Mouse (Mus musculus) neural tube, embryonic 15.5 days (tissue): ENCODE results near the gene Acvr1c. TPM values are rescaled to one million over a fixed set of nuclear protein-coding genes. Genes with fewer than 3 reads are reported as not detected.
A peak's percentile ranks its signal among the peaks of the same experiment; 100 is the strongest.

Experiments used
- ATAC-seq: fragments of 200-750 bp; cut with Nextera tagmentation; 2 replicates; pipeline ENCODE4 v1.8.0; 2017; ENCODE audit warnings: mild to moderate bottlenecking, moderate TSS enrichment, moderate library complexity; ENCODE audit not compliant: low FRiP score
- H3K27ac ChIP-seq: fragments of 300-500 bp; sonication (generic); replicated peaks from 2 replicates; pipeline ENCODE4 v1.5.1; 2015; ENCODE audit warnings: mild to moderate bottlenecking, inconsistent platforms
- H3K27me3 ChIP-seq: fragments of 300-500 bp; sonication (generic); replicated peaks from 2 replicates; pipeline ENCODE4 v1.6.1; 2015; ENCODE audit warnings: inconsistent platforms
- H3K36me3 ChIP-seq: fragments of 300-500 bp; sonication (generic); 2 replicates; pipeline ENCODE4 v1.6.1; 2015; ENCODE audit warnings: inconsistent platforms
- H3K4me1 ChIP-seq: fragments of 300-500 bp; sonication (generic); 2 replicates; pipeline ENCODE4 v1.6.1; 2015; ENCODE audit warnings: inconsistent platforms
- H3K4me2 ChIP-seq: fragments of 300-500 bp; sonication (generic); 2 replicates; pipeline ENCODE4 v1.6.1; 2015; ENCODE audit warnings: inconsistent platforms, mild to moderate bottlenecking, moderate library complexity
- H3K4me3 ChIP-seq: fragments of 300-500 bp; sonication (generic); replicated peaks from 2 replicates; pipeline ENCODE4 v1.5.1; 2015; ENCODE audit warnings: mild to moderate bottlenecking, inconsistent platforms
- H3K9ac ChIP-seq: fragments of 300-500 bp; sonication (generic); replicated peaks from 2 replicates; pipeline ENCODE4 v1.6.1; 2015; ENCODE audit warnings: mild to moderate bottlenecking, inconsistent platforms
- H3K9me3 ChIP-seq: fragments of 300-500 bp; sonication (generic); replicated peaks from 2 replicates; pipeline ENCODE4 v1.6.1; 2016; ENCODE audit warnings: inconsistent platforms
- WGBS: fragments of 180-500 bp; shearing (Covaris S2); methylation state at CpG from one replicate; pipeline ENCODE4 v1.1.7; 2015; ENCODE audit warnings: mixed read lengths; 5-methylcytosine and 5-hydroxymethylcytosine counted together
- polyA plus RNA-seq: library from polyadenylated mRNA; unstranded; fragments of >200 nt; fragmentation: Nextera tagmentation; extraction: Ambion mirVana; gene quantifications from 2 replicates; pipeline ENCODE4 v1.2.1, GENCODE M21; 2015

The Acvr1c gene
- polyA plus RNA-seq, result 0.34 and 0.36 TPM in 2 replicates

DNA sequence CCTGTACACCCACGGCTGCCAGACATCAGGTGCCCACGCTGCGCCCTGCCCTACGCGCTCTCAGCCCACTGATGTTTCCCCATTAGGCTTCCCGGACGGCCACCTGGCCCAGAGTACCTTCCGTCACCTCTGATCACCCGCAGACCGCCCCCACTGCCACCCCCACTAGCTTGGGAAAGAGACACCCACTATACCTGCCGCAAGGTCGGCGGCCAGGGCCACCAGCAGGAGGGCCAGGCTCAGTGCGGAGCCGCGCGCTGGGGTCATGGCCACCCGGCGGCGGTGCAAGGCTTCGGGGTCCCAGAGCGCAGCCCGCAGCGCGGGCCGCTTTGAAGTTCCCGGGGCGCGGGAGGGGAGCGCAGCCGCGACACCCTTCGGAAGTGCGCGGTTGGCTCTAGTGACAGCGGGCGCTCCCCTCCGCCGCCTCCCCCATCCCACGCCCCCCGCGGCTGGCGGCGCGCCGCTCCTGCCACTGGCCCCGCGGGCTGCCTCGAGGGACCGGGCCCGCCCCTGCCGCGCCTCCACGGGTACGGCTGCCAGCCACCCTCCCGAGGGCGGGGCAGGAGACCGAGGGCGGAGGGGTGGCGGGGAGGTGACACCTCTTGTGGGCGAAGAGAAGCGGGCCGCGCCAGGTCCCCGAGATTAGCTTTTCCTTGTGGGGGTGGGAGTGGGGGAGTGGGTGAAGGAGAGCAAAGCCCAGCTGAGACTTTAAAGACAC is at the start of gene Acvr1c:
Gene Acvr1c (minus strand): TSS at position 482 of the 718 bp plus-strand sequence.
- peak within 1 kb of the TSS; percentile 100 for H3K4me2 ChIP-seq
- peak within 1 kb of the TSS; percentile 63 for H3K4me3 ChIP-seq
- under 1% methylated on average over 46 of the region's 65 CpGs for WGBS
- H3K9ac ChIP-seq, result peak within 1 kb of the TSS; percentile 51
- no peaks in the 10 kb centered on the region for H3K36me3 ChIP-seq
- peaks cover 17% of the 10 kb centered on the region for H3K27me3 ChIP-seq
- H3K27ac ChIP-seq, result no peak within 1 kb of the TSS
- H3K4me1 ChIP-seq, result peaks cover 9% of the 10 kb centered on the region
- ATAC-seq, result peak; percentile 84
- no peaks in the 10 kb centered on the region for H3K9me3 ChIP-seq

- Histone ChIP-seq H3K27ac (no peak overlapping the region), H3K27me3 (no peaks in the 10 kb centered on the region), H3K36me3 (no peaks in the 10 kb centered on the region), H3K9ac (no peak overlapping the region), H3K4me3 (no peak overlapping the region), H3K4me1 (no peaks in the 10 kb centered on the region), H3K9me3 (no peaks in the 10 kb centered on the region), H3K4me2 (no peak overlapping the region)
- WGBS, result 92% methylated on average over 2 of the region's 2 CpGs
- ATAC-seq, result no peak
Observed at GRCm38 (mm10) chr2:58403481-58403880, 45.8 kb upstream of the Acvr1c start.

DNA sequence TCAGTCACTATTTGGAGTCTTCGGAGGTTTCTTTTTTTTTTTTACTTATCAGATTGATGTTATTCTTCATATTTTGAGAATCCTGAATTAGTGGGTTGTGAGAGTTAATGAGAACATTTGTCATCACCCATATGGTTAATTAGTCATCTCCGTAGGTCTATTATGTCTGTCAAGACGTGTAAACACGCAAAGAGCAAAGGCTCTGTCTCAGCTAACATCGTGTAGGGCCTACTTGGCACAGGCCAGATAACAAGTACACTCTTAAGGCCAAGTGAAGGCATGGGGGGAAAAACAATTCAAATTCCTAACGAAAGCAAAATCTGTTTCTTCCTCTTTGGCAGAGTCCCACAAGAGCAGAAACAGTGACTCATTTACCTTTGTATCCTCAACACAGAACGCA is 30.9 kb upstream of the Acvr1c start:
- H3K4me1 ChIP-seq, result no peaks in the 10 kb centered on the region
- no peak overlapping the region for H3K27ac ChIP-seq
- WGBS, result 88% methylated on average over 7 of the region's 7 CpGs
- H3K36me3 ChIP-seq, result no peaks in the 10 kb centered on the region
- no peak for ATAC-seq
- H3K9me3 ChIP-seq, result no peaks in the 10 kb centered on the region
- H3K9ac ChIP-seq, result no peak overlapping the region
- H3K4me2 ChIP-seq, result no peak overlapping the region
- H3K27me3 ChIP-seq, result no peaks in the 10 kb centered on the region
- H3K4me3 ChIP-seq, result no peak overlapping the region

DNA sequence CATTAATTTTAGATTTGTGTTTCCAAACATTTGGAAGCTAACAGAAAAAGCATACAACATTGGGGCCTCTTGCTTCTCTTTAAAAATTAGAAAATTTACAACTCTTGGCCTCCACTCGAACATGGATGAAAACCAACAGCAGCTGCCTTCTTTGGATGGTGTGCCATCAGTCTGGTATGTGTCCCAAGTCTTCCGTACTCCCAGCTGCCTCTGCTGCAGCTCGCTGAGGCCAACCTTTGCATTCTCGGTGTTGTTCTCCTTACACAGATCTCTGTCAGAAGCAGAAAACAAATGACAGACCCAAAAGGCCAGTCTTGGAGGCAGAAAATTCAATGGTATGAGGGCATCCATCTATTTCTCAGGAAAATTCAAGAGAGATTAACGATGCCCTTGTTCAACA is 22.3 kb upstream of the Acvr1c start:
- no peaks in the 10 kb centered on the region for H3K4me1 ChIP-seq
- ATAC-seq, result no peak
- 58% methylated on average over 5 of the region's 5 CpGs for WGBS
- no peaks in the 10 kb centered on the region for H3K9me3 ChIP-seq
- no peak overlapping the region for H3K4me3 ChIP-seq
- no peak overlapping the region for H3K27ac ChIP-seq
- H3K9ac ChIP-seq, result no peak overlapping the region
- no peaks in the 10 kb centered on the region for H3K27me3 ChIP-seq
- no peak overlapping the region for H3K4me2 ChIP-seq
- no peaks in the 10 kb centered on the region for H3K36me3 ChIP-seq

- no peaks in the 10 kb centered on the region for H3K4me1 ChIP-seq
- H3K9me3 ChIP-seq, result no peaks in the 10 kb centered on the region
- H3K4me3 ChIP-seq, result no peak overlapping the region
- no peak for ATAC-seq
- no peak overlapping the region for H3K9ac ChIP-seq
- H3K36me3 ChIP-seq, result no peaks in the 10 kb centered on the region
- no peaks in the 10 kb centered on the region for H3K27me3 ChIP-seq
- H3K4me2 ChIP-seq, result no peak overlapping the region
- WGBS, result 41% methylated on average over 1 of the region's 1 CpGs
- H3K27ac ChIP-seq, result no peak overlapping the region
Observed at GRCm38 (mm10) chr2:58379475-58379874, 21.8 kb upstream of the Acvr1c start.

DNA sequence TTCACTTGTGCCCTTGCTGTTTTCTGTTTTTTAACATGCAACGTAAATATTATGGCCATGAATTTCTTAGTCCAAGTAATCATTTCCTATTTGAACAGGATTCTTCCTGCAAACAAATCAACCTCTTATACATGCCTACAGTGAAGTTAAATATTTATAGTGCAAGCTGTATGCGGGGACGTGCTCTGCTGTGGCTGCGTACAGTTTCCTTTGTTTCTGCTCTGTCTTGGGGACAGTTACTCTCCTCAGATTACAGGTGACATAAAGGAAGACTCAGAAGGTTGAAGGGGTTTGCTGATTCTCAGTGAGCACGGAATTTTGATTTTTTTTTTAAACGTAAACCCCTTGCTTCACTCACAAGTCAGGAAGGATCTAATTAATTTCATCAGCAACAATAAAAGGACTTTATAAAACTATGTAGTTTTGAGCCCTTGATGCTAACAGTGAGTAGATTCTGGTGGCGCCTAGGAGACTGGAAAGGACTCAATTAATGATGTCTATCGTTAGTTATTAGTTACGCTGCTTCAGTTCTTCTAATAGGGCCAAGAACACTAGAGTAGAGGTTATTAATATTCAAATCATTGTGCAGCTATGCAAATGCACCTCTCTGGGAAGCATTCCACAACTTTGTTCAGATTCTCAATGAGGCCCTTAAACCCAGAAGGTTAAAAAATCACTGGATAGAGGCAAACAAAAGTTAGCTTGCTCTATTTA is 19.9 kb upstream of the Acvr1c start:
- H3K27ac ChIP-seq, result no peak overlapping the region
- no peak for ATAC-seq
- WGBS, result 53% methylated on average over 9 of the region's 9 CpGs
- H3K4me2 ChIP-seq, result no peak overlapping the region
- H3K27me3 ChIP-seq, result no peaks in the 10 kb centered on the region
- H3K4me3 ChIP-seq, result no peak overlapping the region
- no peaks in the 10 kb centered on the region for H3K4me1 ChIP-seq
- no peaks in the 10 kb centered on the region for H3K9me3 ChIP-seq
- H3K36me3 ChIP-seq, result no peaks in the 10 kb centered on the region
- no peak overlapping the region for H3K9ac ChIP-seq

GRCm38 (mm10) chr2:58366196-58366595 is 8.5 kb upstream of the Acvr1c start:
- ATAC-seq, result no peak
- WGBS, result 88% methylated on average over 3 of the region's 3 CpGs
- Histone ChIP-seq H3K27me3 (no peaks in the 10 kb centered on the region), H3K4me2 (no peak overlapping the region), H3K27ac (no peak overlapping the region), H3K9me3 (no peaks in the 10 kb centered on the region), H3K4me1 (no peaks in the 10 kb centered on the region), H3K36me3 (no peaks in the 10 kb centered on the region), H3K9ac (no peak overlapping the region), H3K4me3 (no peak overlapping the region)

DNA sequence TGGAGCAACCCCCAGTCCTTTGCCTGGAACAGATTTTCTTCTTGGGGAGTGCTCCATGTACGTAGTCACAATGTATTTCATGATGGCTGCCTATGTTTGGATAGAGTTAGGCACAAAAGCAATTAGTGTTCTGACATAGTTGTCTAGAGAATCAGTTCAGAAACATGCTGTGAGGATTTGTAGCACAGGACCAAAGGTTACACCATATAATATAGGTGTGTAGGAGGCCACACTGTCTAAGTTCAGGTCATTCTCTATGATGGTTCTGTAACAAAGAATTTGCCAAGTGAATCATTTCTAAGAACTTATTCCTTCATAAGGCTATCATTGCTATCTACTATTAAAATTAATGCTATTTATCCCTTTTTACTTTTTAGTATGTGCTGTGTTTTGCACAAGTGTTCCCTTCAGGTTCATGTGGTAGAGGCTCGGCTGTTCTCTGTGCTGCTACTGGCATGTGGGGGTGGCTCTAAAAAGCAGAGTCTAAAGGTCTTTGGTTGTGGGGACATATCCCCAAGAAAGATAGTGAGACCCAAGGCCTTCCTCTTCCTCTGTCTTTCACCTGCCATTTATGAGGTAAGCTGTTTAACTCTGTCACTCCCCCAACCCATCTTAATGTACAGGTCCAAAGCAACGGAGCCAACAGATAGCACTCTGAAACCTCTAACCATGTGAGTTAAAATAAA is 3.8 kb upstream of the Acvr1c start:
- H3K4me3 ChIP-seq, result no peak overlapping the region
- H3K27ac ChIP-seq, result no peak overlapping the region
- 92% methylated on average over 3 of the region's 3 CpGs for WGBS
- H3K9ac ChIP-seq, result no peak overlapping the region
- peaks cover 9% of the 10 kb centered on the region for H3K27me3 ChIP-seq
- no peaks in the 10 kb centered on the region for H3K36me3 ChIP-seq
- H3K4me1 ChIP-seq, result peaks cover 9% of the 10 kb centered on the region
- H3K9me3 ChIP-seq, result no peaks in the 10 kb centered on the region
- no peak for ATAC-seq
- H3K4me2 ChIP-seq, result no peak overlapping the region

- Histone ChIP-seq H3K9me3 (no peaks in the 10 kb centered on the region), H3K27ac (no peak overlapping the region), H3K9ac (peak overlapping the region; percentile 51), H3K27me3 (peaks cover 17% of the 10 kb centered on the region), H3K36me3 (no peaks in the 10 kb centered on the region), H3K4me2 (peak overlapping the region; percentile 100), H3K4me3 (peak overlapping the region; percentile 63), H3K4me1 (peaks cover 9% of the 10 kb centered on the region)
- WGBS, result 12% methylated on average over 3 of the region's 3 CpGs
- ATAC-seq, result peak; percentile 25; the same call in 1 of the 2 replicates
Observed at GRCm38 (mm10) chr2:58358132-58358460, 401 bp upstream of the Acvr1c start.

- under 1% methylated on average over 7 of the region's 7 CpGs for WGBS
- Histone ChIP-seq H3K4me1 (peaks cover 9% of the 10 kb centered on the region), H3K4me2 (peak overlapping the region; percentile 100), H3K27me3 (peaks cover 17% of the 10 kb centered on the region), H3K27ac (no peak overlapping the region), H3K4me3 (peak overlapping the region; percentile 63), H3K9ac (peak overlapping the region; percentile 51), H3K9me3 (no peaks in the 10 kb centered on the region), H3K36me3 (no peaks in the 10 kb centered on the region)
- ATAC-seq, result peak; percentile 63; the same call in 1 of the 2 replicates
Observed at GRCm38 (mm10) chr2:58357068-58357413, 654 bp downstream of the Acvr1c start.

GRCm38 (mm10) chr2:58354389-58354788 is 3.3 kb downstream of the Acvr1c start:
- peaks cover 9% of the 10 kb centered on the region for H3K4me1 ChIP-seq
- H3K9me3 ChIP-seq, result no peaks in the 10 kb centered on the region
- no peak overlapping the region for H3K27ac ChIP-seq
- H3K4me3 ChIP-seq, result no peak overlapping the region
- 90% methylated on average over 3 of the region's 3 CpGs for WGBS
- peaks cover 17% of the 10 kb centered on the region for H3K27me3 ChIP-seq
- H3K9ac ChIP-seq, result no peak overlapping the region
- no peaks in the 10 kb centered on the region for H3K36me3 ChIP-seq
- H3K4me2 ChIP-seq, result no peak overlapping the region
- ATAC-seq, result no peak

DNA sequence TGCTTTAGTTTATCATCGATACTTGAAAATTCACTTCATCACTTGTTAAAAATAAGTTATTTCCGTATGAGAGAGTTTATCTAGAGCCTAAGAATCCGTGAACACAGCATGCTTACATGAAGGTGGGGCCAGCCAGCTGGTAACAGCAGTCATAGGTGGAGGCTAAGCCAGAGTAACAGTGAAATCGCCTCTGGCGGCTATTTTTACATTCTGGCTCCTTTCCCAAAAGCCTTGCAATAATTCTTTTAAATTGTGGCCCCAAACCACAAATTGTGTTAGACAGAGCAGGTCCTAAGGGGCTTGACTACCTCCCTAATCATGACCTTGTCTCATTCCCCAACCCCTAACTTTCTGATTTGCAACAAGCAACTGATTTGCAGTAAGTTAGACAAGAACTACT is 4.8 kb downstream of the Acvr1c start:
- H3K4me1 ChIP-seq, result peaks cover 9% of the 10 kb centered on the region
- 74% methylated on average over 5 of the region's 5 CpGs for WGBS

More for the DNA sequence above, 4.8 kb downstream of the Acvr1c start:
- Histone ChIP-seq H3K27ac (no peak overlapping the region), H3K36me3 (no peaks in the 10 kb centered on the region), H3K27me3 (peaks cover 17% of the 10 kb centered on the region), H3K9me3 (no peaks in the 10 kb centered on the region), H3K9ac (no peak overlapping the region), H3K4me2 (no peak overlapping the region), H3K4me3 (no peak overlapping the region)
- ATAC-seq, result no peak
